Mouse (Mus musculus): ENCODE data around the gene Evc. TPM values are rescaled to one million over a fixed set of nuclear protein-coding genes. Genes with fewer than 3 reads are reported as not detected.

Gene Evc
- polyA plus RNA-seq, 1 experiment from 2014 or later, result 20.0 TPM

GRCm38 (mm10) chr5:37246138-37246910, 90.4 kb downstream of the Evc start:
- peak overlapping the region; percentile 80 for H3K4me3 ChIP-seq
- peaks cover 55% of the 10 kb centered on the region for H3K27me3 ChIP-seq (ENCODE audit: insufficient read depth, poor library complexity, severe bottlenecking)
- WGBS, result under 1% methylated on average over 34 of the region's 37 CpGs
- H3K27ac ChIP-seq, result peak overlapping the region; percentile 94
- H3K9me3 ChIP-seq, result no peaks in the 10 kb centered on the region
- H3K36me3 ChIP-seq, result no peaks in the 10 kb centered on the region
- peaks cover 83% of the 10 kb centered on the region for H3K4me1 ChIP-seq (replicated peaks)
- no peak for DNase-seq (ENCODE audit: low spot score)

GRCm38 (mm10) chr5:37245651-37246050, 91.0 kb downstream of the Evc start:
- peaks cover 62% of the 10 kb centered on the region for H3K27me3 ChIP-seq (ENCODE audit: insufficient read depth, poor library complexity, severe bottlenecking)
- H3K9me3 ChIP-seq, result no peaks in the 10 kb centered on the region
- H3K36me3 ChIP-seq, result no peaks in the 10 kb centered on the region
- DNase-seq (ENCODE audit: low spot score), result peak; percentile 83
- peaks cover 83% of the 10 kb centered on the region for H3K4me1 ChIP-seq (replicated peaks)
- WGBS, result under 1% methylated on average over 42 of the region's 42 CpGs
- H3K27ac ChIP-seq, result peak overlapping the region; percentile 94
- peak overlapping the region; percentile 80 for H3K4me3 ChIP-seq

GRCm38 (mm10) chr5:37244666-37245242, 91.9 kb downstream of the Evc start:
- Histone ChIP-seq H3K27me3 (ENCODE audit: insufficient read depth, poor library complexity, severe bottlenecking) (peaks cover 71% of the 10 kb centered on the region), H3K4me1 (replicated peaks) (peaks cover 86% of the 10 kb centered on the region), H3K27ac (peak overlapping the region; percentile 94; the same call in 1 of the 2 replicates), H3K9me3 (no peaks in the 10 kb centered on the region), H3K36me3 (no peaks in the 10 kb centered on the region), H3K4me3 (peak overlapping the region; percentile 80)
- WGBS, result 41% methylated on average over 9 of the region's 9 CpGs
- DNase-seq (ENCODE audit: low spot score), result peak; percentile 11

- WGBS, result 1% methylated on average over 13 of the region's 13 CpGs
- peak overlapping the region; percentile 94 for H3K27ac ChIP-seq
- peaks cover 86% of the 10 kb centered on the region for H3K4me1 ChIP-seq (replicated peaks)
Observed at GRCm38 (mm10) chr5:37244161-37244560, 92.5 kb downstream of the Evc start.

GRCm38 (mm10) chr5:37243169-37243886, 93.4 kb downstream of the Evc start:
- peak; percentile 82 for DNase-seq (ENCODE audit: low spot score)
- peaks cover 78% of the 10 kb centered on the region for H3K4me1 ChIP-seq (replicated peaks)
- H3K9me3 ChIP-seq, result no peaks in the 10 kb centered on the region
- peak overlapping the region; percentile 94 for H3K27ac ChIP-seq
- H3K27me3 ChIP-seq (ENCODE audit: insufficient read depth, poor library complexity, severe bottlenecking), result peaks cover 77% of the 10 kb centered on the region
- 1% methylated on average over 19 of the region's 19 CpGs for WGBS
- peak overlapping the region; percentile 80 for H3K4me3 ChIP-seq
- H3K36me3 ChIP-seq, result no peaks in the 10 kb centered on the region

More at GRCm38 (mm10) chr5:37244161-37244560, 92.5 kb downstream of the Evc start:
- Histone ChIP-seq H3K27me3 (ENCODE audit: insufficient read depth, poor library complexity, severe bottlenecking) (peaks cover 77% of the 10 kb centered on the region), H3K36me3 (no peaks in the 10 kb centered on the region), H3K9me3 (no peaks in the 10 kb centered on the region), H3K4me3 (peak overlapping the region; percentile 80)
- DNase-seq (ENCODE audit: low spot score), result peak; percentile 67

- no peaks in the 10 kb centered on the region for H3K36me3 ChIP-seq
- H3K27ac ChIP-seq, result peak overlapping the region; percentile 94
- peaks cover 71% of the 10 kb centered on the region for H3K4me1 ChIP-seq (replicated peaks)
- peaks cover 76% of the 10 kb centered on the region for H3K27me3 ChIP-seq (ENCODE audit: insufficient read depth, poor library complexity, severe bottlenecking)
- WGBS, result 10% methylated on average over 44 of the region's 44 CpGs
- H3K9me3 ChIP-seq, result no peaks in the 10 kb centered on the region
- peak overlapping the region; percentile 80 for H3K4me3 ChIP-seq
- DNase-seq (ENCODE audit: low spot score), result peak; percentile 14
Observed at GRCm38 (mm10) chr5:37242360-37243168, 94.1 kb downstream of the Evc start.

GRCm38 (mm10) chr5:37241651-37242151, 95.0 kb downstream of the Evc start, which contains the start of gene Crmp1:
TSS of gene Crmp1 (plus strand) at chr5:37241940.
- DNase-seq (ENCODE audit: low spot score), result peak; percentile 91
- peak within 1 kb of the TSS; percentile 80 for H3K4me3 ChIP-seq
- H3K27ac ChIP-seq, result peak within 1 kb of the TSS; percentile 94
- H3K27me3 ChIP-seq (ENCODE audit: insufficient read depth, poor library complexity, severe bottlenecking), result peaks cover 71% of the 10 kb centered on the region
- under 1% methylated on average over 55 of the region's 56 CpGs for WGBS
- no peaks in the 10 kb centered on the region for H3K9me3 ChIP-seq
- peaks cover 62% of the 10 kb centered on the region for H3K4me1 ChIP-seq (replicated peaks)
- H3K36me3 ChIP-seq, result no peaks in the 10 kb centered on the region

GRCm38 (mm10) chr5:37241224-37241623, 95.5 kb downstream of the Evc start:
- Histone ChIP-seq H3K4me3 (peak overlapping the region; percentile 80), H3K9me3 (no peaks in the 10 kb centered on the region), H3K4me1 (replicated peaks) (peaks cover 57% of the 10 kb centered on the region), H3K27me3 (ENCODE audit: insufficient read depth, poor library complexity, severe bottlenecking) (peaks cover 71% of the 10 kb centered on the region), H3K36me3 (no peaks in the 10 kb centered on the region), H3K27ac (peak overlapping the region; percentile 94)
- no peak for DNase-seq (ENCODE audit: low spot score)
- 15% methylated on average over 9 of the region's 9 CpGs for WGBS

GRCm38 (mm10) chr5:37240550-37240949, 96.1 kb downstream of the Evc start:
- H3K27ac ChIP-seq, result no peak overlapping the region
- H3K36me3 ChIP-seq, result no peaks in the 10 kb centered on the region
- peaks cover 71% of the 10 kb centered on the region for H3K27me3 ChIP-seq (ENCODE audit: insufficient read depth, poor library complexity, severe bottlenecking)
- DNase-seq (ENCODE audit: low spot score), result peak; percentile 73
- no peaks in the 10 kb centered on the region for H3K9me3 ChIP-seq
- 6% methylated on average over 5 of the region's 5 CpGs for WGBS
- H3K4me1 ChIP-seq (replicated peaks), result peaks cover 51% of the 10 kb centered on the region
- no peak overlapping the region for H3K4me3 ChIP-seq

Other genes with a start within 250 kb of the Evc start
- 178 and 407 TPM in 2 replicates for gene Crmp1, start 95.0 kb downstream of the Evc start, polyA plus RNA-seq (2016; fragmentation: Nextera tagmentation; extraction: Ambion mirVana)
- 13.6 and 16.6 TPM in 2 replicates for gene Evc2, start 1.6 kb upstream of the Evc start, polyA plus RNA-seq (2016; fragmentation: Nextera tagmentation; extraction: Ambion mirVana)

Data from hindbrain, embryonic 10.5 days (tissue).